Mouse (Mus musculus): Measurements from ENCODE around the gene Plekha8.

GRCm38 (mm10) chr6:54552721-54553413, 42.0 kb upstream of the Plekha8 start:
- TF ChIP-seq CTCF (IDR thresholded peaks at IDR 0.05; ENCODE audit: low read depth, low read length) = no peak
- no peak for TF ChIP-seq POLR2A (IDR thresholded peaks at IDR 0.05; ENCODE audit: borderline replicate concordance, low read depth, low read length)
